Mouse (Mus musculus) cerebellum, postnatal 25 days (tissue): ENCODE results near the gene Rnd1.
A peak's percentile ranks its signal among the peaks of the same experiment; 100 is the strongest.

Experiments
- DNase-seq, 2 experiments: peaks; one replicate each; pipeline ENCODE4 v3.0.0; 2021; ENCODE audit warnings: mixed read lengths in 2 of 2

The Rnd1 gene

GRCm38 (mm10) chr15:98635291-98635841 is 41.9 kb downstream of the Rnd1 start:
- DNase-seq, result peak; percentile 53

GRCm38 (mm10) chr15:98634541-98635081 is 42.6 kb downstream of the Rnd1 start:
- peak; percentile 88 to 90 for DNase-seq

- DNase-seq, result peak in 1 of 2 experiments; percentile 51
Measured at GRCm38 (mm10) chr15:98633822-98634470, 43.3 kb downstream of the Rnd1 start.

- DNase-seq, result no peak
Measured at GRCm38 (mm10) chr15:98632921-98633320, 44.3 kb downstream of the Rnd1 start.

- peak; percentile 59 to 69 for DNase-seq
Measured at GRCm38 (mm10) chr15:98632107-98632744, 45.0 kb downstream of the Rnd1 start.

- peak; percentile 72 to 87 for DNase-seq
Measured at GRCm38 (mm10) chr15:98631493-98631892, 45.8 kb downstream of the Rnd1 start.

GRCm38 (mm10) chr15:98630540-98630939 is 46.7 kb downstream of the Rnd1 start, which contains the start of gene Cacnb3:
Gene Cacnb3 (plus strand): TSS chr15:98630840.
- DNase-seq, result no peak

GRCm38 (mm10) chr15:98629464-98629863 is 47.8 kb downstream of the Rnd1 start:
- no peak for DNase-seq

GRCm38 (mm10) chr15:98628589-98629254 is 48.5 kb downstream of the Rnd1 start:
- DNase-seq, result no peak

GRCm38 (mm10) chr15:98626487-98627212 is 50.6 kb downstream of the Rnd1 start:
- DNase-seq, result no peak

GRCm38 (mm10) chr15:98626078-98626477 is 51.2 kb downstream of the Rnd1 start:
- DNase-seq, result no peak

GRCm38 (mm10) chr15:98623361-98623821 is 53.9 kb downstream of the Rnd1 start:
- DNase-seq, result no peak

GRCm38 (mm10) chr15:98622721-98623120 is 54.5 kb downstream of the Rnd1 start:
- no peak for DNase-seq

- no peak for DNase-seq
Measured at GRCm38 (mm10) chr15:98622199-98622598, 55.1 kb downstream of the Rnd1 start.

- peak; percentile 85 to 88 for DNase-seq
Measured at GRCm38 (mm10) chr15:98617176-98617537, 60.1 kb downstream of the Rnd1 start.

- DNase-seq, result no peak
Measured at GRCm38 (mm10) chr15:98616362-98617175, 60.7 kb downstream of the Rnd1 start.

GRCm38 (mm10) chr15:98615751-98616150 is 61.5 kb downstream of the Rnd1 start:
- no peak for DNase-seq

- no peak for DNase-seq
Measured at GRCm38 (mm10) chr15:98614971-98615370, 62.3 kb downstream of the Rnd1 start.

- peak; percentile 77 to 89 for DNase-seq
Measured at GRCm38 (mm10) chr15:98614551-98614950, 62.7 kb downstream of the Rnd1 start.
